Mouse (Mus musculus) embryonic facial prominence, embryonic 13.5 days (tissue): ENCODE measurements at regions not wholly inside any gene's neighbourhood (a gene's known extent, or its start where the extent isn't known, plus 50 kb on each side); places are given as distances from the start of the nearest gene placed in this dataset.

Experiments used
- ATAC-seq: fragments of 200-750 bp; cut with Nextera tagmentation; 2 replicates; pipeline ENCODE4 v1.8.0; 2017; ENCODE audit warnings: low read depth; ENCODE audit not compliant: insufficient number of reproducible peaks, insufficient read depth, low FRiP score, low TSS enrichment
- H3K27ac ChIP-seq: fragments of 300-500 bp; sonication (generic); 2 replicates; pipeline ENCODE4 v1.5.1; 2015; ENCODE audit warnings: moderate library complexity, mild to moderate bottlenecking, inconsistent platforms
- H3K27me3 ChIP-seq: fragments of 300-500 bp; sonication (generic); 2 replicates; pipeline ENCODE4 v1.6.1; 2015; ENCODE audit warnings: mild to moderate bottlenecking, inconsistent platforms
- H3K36me3 ChIP-seq: fragments of 300-500 bp; sonication (generic); 2 replicates; pipeline ENCODE4 v1.6.1; 2015; ENCODE audit warnings: mild to moderate bottlenecking, inconsistent platforms
- H3K4me1 ChIP-seq: fragments of 300-500 bp; sonication (generic); 2 replicates; pipeline ENCODE4 v1.6.1; 2015; ENCODE audit warnings: inconsistent platforms
- H3K4me2 ChIP-seq: fragments of 300-500 bp; sonication (generic); 2 replicates; pipeline ENCODE4 v1.6.1; 2015; ENCODE audit warnings: moderate library complexity, mild to moderate bottlenecking, inconsistent platforms
- H3K4me3 ChIP-seq: fragments of 300-500 bp; sonication (generic); 2 replicates; pipeline ENCODE4 v1.5.1; 2015; ENCODE audit warnings: mild to moderate bottlenecking, inconsistent platforms
- H3K9ac ChIP-seq: fragments of 300-500 bp; sonication (generic); 2 replicates; pipeline ENCODE4 v1.6.1; 2015; ENCODE audit warnings: mild to moderate bottlenecking, inconsistent platforms
- H3K9me3 ChIP-seq: fragments of 300-500 bp; sonication (generic); 2 replicates; pipeline ENCODE4 v1.6.1; 2016; ENCODE audit warnings: inconsistent platforms
- WGBS: fragments of 180-500 bp; shearing (Covaris S2); methylation state at CpG from one replicate; pipeline ENCODE4 v1.1.7; 2015; ENCODE audit warnings: mixed read lengths; 5-methylcytosine and 5-hydroxymethylcytosine counted together

- Histone ChIP-seq H3K36me3 (no peaks in the 10 kb centered on the region), H3K9ac (no peak overlapping the region), H3K4me2 (no peak overlapping the region), H3K27ac (no peak overlapping the region), H3K9me3 (peaks cover 7% of the 10 kb centered on the region; the same call in 1 of the 2 replicates), H3K27me3 (no peaks in the 10 kb centered on the region), H3K4me3 (no peak overlapping the region), H3K4me1 (no peaks in the 10 kb centered on the region)
- no peak for ATAC-seq
- WGBS: 89% methylated on average over 6 of the region's 6 CpGs
Observed at GRCm38 (mm10) chr10:8100489-8100888, 144.5 kb upstream of the Tab2 start.

DNA sequence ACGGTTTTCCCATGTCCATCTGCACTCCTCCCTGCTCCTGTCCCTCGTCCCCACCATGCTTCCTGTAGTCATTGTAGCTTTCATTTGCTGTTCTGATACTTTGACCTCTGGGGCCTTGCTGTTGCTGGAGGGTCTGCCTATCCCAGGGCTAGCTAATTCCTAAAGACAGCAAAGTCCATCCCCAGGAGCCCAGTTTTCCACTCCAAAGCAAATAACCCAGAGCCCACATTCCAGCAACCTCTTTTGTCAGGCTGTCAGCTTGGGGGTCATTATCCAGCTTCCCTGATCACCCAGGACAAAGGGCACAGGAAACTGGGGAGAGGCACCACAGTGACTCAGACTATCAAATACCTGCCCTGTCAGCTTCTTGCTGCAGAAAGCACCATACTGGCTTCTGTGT is 139.9 kb upstream of the Tab2 start:
- Histone ChIP-seq H3K36me3 (no peaks in the 10 kb centered on the region), H3K4me2 (no peak overlapping the region), H3K9me3 (no peaks in the 10 kb centered on the region), H3K27me3 (no peaks in the 10 kb centered on the region), H3K27ac (no peak overlapping the region), H3K4me3 (no peak overlapping the region), H3K4me1 (peaks cover 18% of the 10 kb centered on the region), H3K9ac (no peak overlapping the region)
- WGBS: 33% methylated on average over 2 of the region's 2 CpGs
- ATAC-seq: no peak

- no peaks in the 10 kb centered on the region for H3K9me3 ChIP-seq
- ATAC-seq: no peak
- H3K4me2 ChIP-seq: no peak overlapping the region
- H3K4me3 ChIP-seq: no peak overlapping the region
- H3K9ac ChIP-seq: no peak overlapping the region
- no peak overlapping the region for H3K27ac ChIP-seq
- no peaks in the 10 kb centered on the region for H3K36me3 ChIP-seq
- H3K4me1 ChIP-seq: peaks cover 18% of the 10 kb centered on the region
- no peaks in the 10 kb centered on the region for H3K27me3 ChIP-seq
- 75% methylated on average over 3 of the region's 3 CpGs for WGBS
Observed at GRCm38 (mm10) chr10:8095206-8095605, 139.2 kb upstream of the Tab2 start.

DNA sequence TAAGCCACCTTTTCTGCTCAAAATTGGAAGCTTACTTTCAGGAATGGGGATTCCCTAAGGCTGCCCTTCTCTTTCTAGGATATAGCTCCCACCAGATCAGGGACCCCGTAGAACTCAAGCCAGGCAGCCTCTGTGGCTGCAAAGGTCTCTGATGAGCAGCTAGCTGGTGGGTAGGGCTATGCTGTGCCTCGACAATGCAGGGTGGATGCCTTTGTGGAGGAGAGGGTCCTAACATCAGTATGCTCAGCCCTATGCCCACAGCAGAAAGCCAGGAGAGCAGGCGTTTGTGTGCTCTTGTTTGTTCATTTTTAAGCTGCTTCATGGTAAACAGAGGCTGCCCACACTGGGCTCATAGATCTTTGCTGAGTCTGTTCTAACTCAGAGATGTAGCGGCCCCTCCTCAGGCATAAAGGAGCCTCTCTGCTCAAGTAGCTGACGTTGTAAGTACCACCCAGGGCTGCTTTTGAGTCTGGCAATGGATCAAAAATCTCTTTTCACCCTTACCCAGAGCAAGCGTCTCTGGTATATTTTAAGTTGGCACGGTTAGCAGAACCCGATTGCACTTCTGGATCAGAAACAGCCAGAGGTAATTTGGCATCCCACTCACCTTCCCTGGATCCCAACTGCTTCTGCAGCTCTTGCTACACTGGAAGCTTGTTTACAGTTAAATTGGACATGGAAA is 136.0 kb upstream of the Tab2 start:
- ATAC-seq: peak; percentile 79
- Histone ChIP-seq H3K4me3 (no peak overlapping the region), H3K9me3 (no peaks in the 10 kb centered on the region), H3K4me2 (peak overlapping the region; percentile 23; the same call in 1 of the 2 replicates), H3K9ac (peak overlapping the region; percentile 54; the same call in 1 of the 2 replicates), H3K27ac (peak overlapping the region; percentile 93), H3K27me3 (no peaks in the 10 kb centered on the region), H3K4me1 (peaks cover 25% of the 10 kb centered on the region), H3K36me3 (no peaks in the 10 kb centered on the region)
- 31% methylated on average over 8 of the region's 8 CpGs for WGBS

GRCm38 (mm10) chr10:8089296-8089695 is 133.3 kb upstream of the Tab2 start:
- ATAC-seq: no peak
- Histone ChIP-seq H3K9ac (no peak overlapping the region), H3K4me2 (no peak overlapping the region), H3K36me3 (no peaks in the 10 kb centered on the region), H3K4me3 (no peak overlapping the region), H3K27ac (no peak overlapping the region), H3K27me3 (no peaks in the 10 kb centered on the region), H3K4me1 (peaks cover 26% of the 10 kb centered on the region), H3K9me3 (no peaks in the 10 kb centered on the region)
- 12% methylated on average over 9 of the region's 9 CpGs for WGBS

DNA sequence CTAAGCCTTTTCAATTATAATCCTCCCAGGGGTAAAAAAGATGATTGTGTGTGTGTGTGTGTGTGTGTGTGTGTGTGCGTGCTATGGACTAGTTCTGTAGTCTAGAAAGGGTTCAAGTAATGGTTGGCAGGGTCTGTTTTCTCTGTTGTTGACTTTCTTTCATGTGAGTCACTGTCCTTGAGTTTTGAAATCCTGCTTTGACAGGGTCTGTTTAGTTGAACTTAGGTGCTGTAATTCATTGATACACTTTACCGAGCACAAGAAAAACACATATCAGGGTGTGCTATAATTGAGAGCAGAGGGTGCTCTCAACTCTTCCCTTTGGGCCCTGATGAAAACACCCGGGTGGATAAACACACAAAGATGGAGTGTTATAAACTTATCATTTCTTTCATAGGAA is 132.7 kb upstream of the Tab2 start:
- no peak overlapping the region for H3K4me3 ChIP-seq

GRCm38 (mm10) chr10:8088321-8088720 is 132.3 kb upstream of the Tab2 start:
- Histone ChIP-seq H3K4me2 (no peak overlapping the region), H3K27ac (no peak overlapping the region), H3K9me3 (no peaks in the 10 kb centered on the region), H3K36me3 (no peaks in the 10 kb centered on the region), H3K4me1 (peaks cover 26% of the 10 kb centered on the region), H3K9ac (no peak overlapping the region), H3K4me3 (no peak overlapping the region), H3K27me3 (no peaks in the 10 kb centered on the region)
- WGBS: 96% methylated on average over 3 of the region's 3 CpGs
- no peak for ATAC-seq

More for the DNA sequence above, 132.7 kb upstream of the Tab2 start:
- Histone ChIP-seq H3K9ac (no peak overlapping the region), H3K4me1 (peaks cover 26% of the 10 kb centered on the region), H3K4me2 (no peak overlapping the region), H3K27ac (no peak overlapping the region), H3K27me3 (no peaks in the 10 kb centered on the region), H3K36me3 (no peaks in the 10 kb centered on the region), H3K9me3 (no peaks in the 10 kb centered on the region)
- WGBS: 72% methylated on average over 3 of the region's 3 CpGs
- ATAC-seq: no peak

DNA sequence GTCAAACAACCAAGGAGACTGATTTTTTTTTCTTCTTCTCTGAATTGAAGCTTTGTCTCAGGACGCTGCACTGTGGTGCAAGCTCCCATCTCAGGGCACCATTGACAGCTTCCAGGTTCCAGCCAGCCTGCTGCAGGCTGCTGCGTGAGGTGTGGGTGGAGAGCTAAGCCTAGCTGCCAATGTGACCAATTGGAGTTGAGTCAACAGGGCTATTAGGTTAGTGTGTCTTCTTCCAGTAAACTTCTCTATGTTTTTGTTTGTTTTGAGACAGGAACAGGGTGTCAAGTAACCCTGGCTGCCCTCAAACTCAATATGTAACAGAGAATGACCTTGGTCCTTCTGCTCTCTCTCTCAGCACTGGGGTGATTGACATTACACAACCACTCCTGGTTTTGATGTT is 131.1 kb upstream of the Tab2 start:
- 27% methylated on average over 2 of the region's 2 CpGs for WGBS

DNA sequence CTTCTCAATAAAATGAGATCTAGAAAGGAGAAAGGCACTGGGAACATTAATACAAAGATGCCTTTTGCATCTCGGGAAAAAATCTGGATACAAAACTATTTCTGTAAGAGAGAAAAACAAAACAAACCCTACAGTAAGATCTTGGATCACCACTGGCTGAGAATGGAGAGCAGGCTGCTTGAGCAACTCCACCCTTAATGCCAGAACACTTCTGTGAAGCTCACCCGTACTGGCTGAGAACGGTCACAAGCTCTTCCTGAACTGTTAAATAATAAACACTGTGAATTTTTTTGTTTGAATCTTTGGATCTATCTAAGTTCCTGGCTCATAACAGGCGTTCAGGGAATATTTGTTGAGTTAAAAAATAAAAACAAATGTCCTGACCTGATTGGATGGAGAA is 130.4 kb upstream of the Tab2 start:
- Histone ChIP-seq H3K27me3 (no peaks in the 10 kb centered on the region), H3K27ac (no peak overlapping the region), H3K4me2 (no peak overlapping the region), H3K36me3 (no peaks in the 10 kb centered on the region), H3K4me1 (peaks cover 13% of the 10 kb centered on the region), H3K9me3 (no peaks in the 10 kb centered on the region), H3K4me3 (no peak overlapping the region), H3K9ac (no peak overlapping the region)
- WGBS: 71% methylated on average over 4 of the region's 4 CpGs
- no peak for ATAC-seq

More for the DNA sequence above, 131.1 kb upstream of the Tab2 start:
- no peak overlapping the region for H3K4me2 ChIP-seq
- H3K9me3 ChIP-seq: no peaks in the 10 kb centered on the region
- no peak overlapping the region for H3K4me3 ChIP-seq
- ATAC-seq: no peak
- H3K27me3 ChIP-seq: no peaks in the 10 kb centered on the region
- H3K9ac ChIP-seq: no peak overlapping the region
- no peak overlapping the region for H3K27ac ChIP-seq
- H3K36me3 ChIP-seq: no peaks in the 10 kb centered on the region
- peaks cover 19% of the 10 kb centered on the region for H3K4me1 ChIP-seq

- Histone ChIP-seq H3K36me3 (no peaks in the 10 kb centered on the region), H3K27ac (no peak overlapping the region), H3K4me1 (no peaks in the 10 kb centered on the region), H3K9me3 (no peaks in the 10 kb centered on the region), H3K4me2 (no peak overlapping the region), H3K27me3 (no peaks in the 10 kb centered on the region), H3K9ac (no peak overlapping the region), H3K4me3 (no peak overlapping the region)
- 75% methylated on average over 8 of the region's 8 CpGs for WGBS
- ATAC-seq: no peak
Observed at GRCm38 (mm10) chr10:8077904-8078811, 122.1 kb upstream of the Tab2 start.

GRCm38 (mm10) chr10:8072463-8072862 is 116.4 kb upstream of the Tab2 start:
- Histone ChIP-seq H3K27ac (no peak overlapping the region), H3K9ac (no peak overlapping the region), H3K9me3 (no peaks in the 10 kb centered on the region), H3K4me2 (no peak overlapping the region), H3K4me3 (no peak overlapping the region), H3K4me1 (0 out of 2 replicates have a peak, but pooled peaks cover 10% of the 10 kb centered on the region), H3K36me3 (no peaks in the 10 kb centered on the region), H3K27me3 (no peaks in the 10 kb centered on the region)
- no peak for ATAC-seq
- 89% methylated on average over 1 of the region's 1 CpGs for WGBS

- H3K4me3 ChIP-seq: no peak overlapping the region
- no peaks in the 10 kb centered on the region for H3K36me3 ChIP-seq
- H3K9me3 ChIP-seq: no peaks in the 10 kb centered on the region
- WGBS: 73% methylated on average over 3 of the region's 3 CpGs
- no peak overlapping the region for H3K27ac ChIP-seq
- H3K4me1 ChIP-seq: 0 out of 2 replicates have a peak, but pooled peaks cover 10% of the 10 kb centered on the region
- H3K27me3 ChIP-seq: no peaks in the 10 kb centered on the region
- H3K9ac ChIP-seq: no peak overlapping the region
- no peak overlapping the region for H3K4me2 ChIP-seq
- no peak for ATAC-seq
Observed at GRCm38 (mm10) chr10:8071858-8072257, 115.8 kb upstream of the Tab2 start.
